Mouse (Mus musculus): ENCODE measurements around the gene Snx30.

Snx30 gene

GRCm38 (mm10) chr4:59787126-59787525, 18.5 kb upstream of the Snx30 start:
- in situ Hi-C loops (cut with MboI; ENCODE audit: low pct_unique_long_range_greater_than_20kb in 1 of 2, low sequenced_read_pairs in 2 of 2, unreplicated experiment in 1 of 2): loop anchor here in 1 of 2 experiments (5.0 kb wide), 1 partner anchor 145 kb away; no protein-coding TSS in a partner anchor

- in situ Hi-C loops (cut with MboI; ENCODE audit: low pct_unique_long_range_greater_than_20kb in 1 of 2, low sequenced_read_pairs in 2 of 2, unreplicated experiment in 1 of 2): loop anchor here in 1 of 2 experiments (5.0 kb wide), 1 partner anchor 143 kb away; no protein-coding TSS in a partner anchor
Observed at GRCm38 (mm10) chr4:59789015-59789414, 16.6 kb upstream of the Snx30 start.

- in situ Hi-C loops (cut with MboI; ENCODE audit: low pct_unique_long_range_greater_than_20kb in 1 of 2, low sequenced_read_pairs in 2 of 2, unreplicated experiment in 1 of 2): loop anchor here in 1 of 2 experiments (5.0 kb wide), 1 partner anchor 54 kb away; no protein-coding TSS in a partner anchor
Observed at GRCm38 (mm10) chr4:59793626-59794025, 12.0 kb upstream of the Snx30 start.

- in situ Hi-C loops (cut with MboI; ENCODE audit: low pct_unique_long_range_greater_than_20kb in 1 of 2, low sequenced_read_pairs in 2 of 2, unreplicated experiment in 1 of 2): loop anchor here in 1 of 2 experiments (5.0 kb wide), 1 partner anchor 53 kb away; no protein-coding TSS in a partner anchor
Observed at GRCm38 (mm10) chr4:59794116-59794515, 11.5 kb upstream of the Snx30 start.

GRCm38 (mm10) chr4:59795788-59796455, 9.7 kb upstream of the Snx30 start:
- in situ Hi-C loops (cut with MboI; ENCODE audit: low pct_unique_long_range_greater_than_20kb in 1 of 2, low sequenced_read_pairs in 2 of 2, unreplicated experiment in 1 of 2): no loop called here

GRCm38 (mm10) chr4:59800181-59800580, 5.5 kb upstream of the Snx30 start:
- in situ Hi-C loops (cut with MboI; ENCODE audit: low pct_unique_long_range_greater_than_20kb in 1 of 2, low sequenced_read_pairs in 2 of 2, unreplicated experiment in 1 of 2): no loop called here

GRCm38 (mm10) chr4:59801489-59801888, 4.2 kb upstream of the Snx30 start, which contains the start of gene Inip:
Gene Inip (minus strand): TSS chr4:59801589.
- in situ Hi-C loops (cut with MboI; ENCODE audit: low pct_unique_long_range_greater_than_20kb in 1 of 2, low sequenced_read_pairs in 2 of 2, unreplicated experiment in 1 of 2): no loop called here

- in situ Hi-C loops (cut with MboI; ENCODE audit: low pct_unique_long_range_greater_than_20kb in 1 of 2, low sequenced_read_pairs in 2 of 2, unreplicated experiment in 1 of 2): no loop called here
Observed at GRCm38 (mm10) chr4:59802107-59802506, 3.5 kb upstream of the Snx30 start.

GRCm38 (mm10) chr4:59802792-59803191, 2.8 kb upstream of the Snx30 start:
- in situ Hi-C loops (cut with MboI; ENCODE audit: low pct_unique_long_range_greater_than_20kb in 1 of 2, low sequenced_read_pairs in 2 of 2, unreplicated experiment in 1 of 2): no loop called here

GRCm38 (mm10) chr4:59803358-59803757, 2.3 kb upstream of the Snx30 start:
- in situ Hi-C loops (cut with MboI; ENCODE audit: low pct_unique_long_range_greater_than_20kb in 1 of 2, low sequenced_read_pairs in 2 of 2, unreplicated experiment in 1 of 2): no loop called here

GRCm38 (mm10) chr4:59804754-59805153, 886 bp upstream of the Snx30 start:
- in situ Hi-C loops (cut with MboI; ENCODE audit: low pct_unique_long_range_greater_than_20kb in 1 of 2, low sequenced_read_pairs in 2 of 2, unreplicated experiment in 1 of 2): no loop called here

GRCm38 (mm10) chr4:59805968-59806878, 583 bp downstream of the Snx30 start:
- in situ Hi-C loops (cut with MboI; ENCODE audit: low pct_unique_long_range_greater_than_20kb in 1 of 2, low sequenced_read_pairs in 2 of 2, unreplicated experiment in 1 of 2): no loop called here

GRCm38 (mm10) chr4:59806879-59807195, 1.2 kb downstream of the Snx30 start:
- in situ Hi-C loops (cut with MboI; ENCODE audit: low pct_unique_long_range_greater_than_20kb in 1 of 2, low sequenced_read_pairs in 2 of 2, unreplicated experiment in 1 of 2): no loop called here

- in situ Hi-C loops (cut with MboI; ENCODE audit: low pct_unique_long_range_greater_than_20kb in 1 of 2, low sequenced_read_pairs in 2 of 2, unreplicated experiment in 1 of 2): no loop called here
Observed at GRCm38 (mm10) chr4:59807521-59807920, 1.9 kb downstream of the Snx30 start.

GRCm38 (mm10) chr4:59808396-59808795, 2.8 kb downstream of the Snx30 start:
- in situ Hi-C loops (cut with MboI; ENCODE audit: low pct_unique_long_range_greater_than_20kb in 1 of 2, low sequenced_read_pairs in 2 of 2, unreplicated experiment in 1 of 2): no loop called here

GRCm38 (mm10) chr4:59814094-59814493, 8.5 kb downstream of the Snx30 start:
- in situ Hi-C loops (cut with MboI; ENCODE audit: low pct_unique_long_range_greater_than_20kb in 1 of 2, low sequenced_read_pairs in 2 of 2, unreplicated experiment in 1 of 2): loop anchor here in 1 of 2 experiments (5.0 kb wide), 1 partner anchor 43 kb away; no protein-coding TSS in a partner anchor

GRCm38 (mm10) chr4:59815121-59815810, 9.6 kb downstream of the Snx30 start:
- in situ Hi-C loops (cut with MboI; ENCODE audit: low pct_unique_long_range_greater_than_20kb in 1 of 2, low sequenced_read_pairs in 2 of 2, unreplicated experiment in 1 of 2): no loop called here

- in situ Hi-C loops (cut with MboI; ENCODE audit: low pct_unique_long_range_greater_than_20kb in 1 of 2, low sequenced_read_pairs in 2 of 2, unreplicated experiment in 1 of 2): no loop called here
Observed at GRCm38 (mm10) chr4:59816016-59816415, 10.4 kb downstream of the Snx30 start.

- in situ Hi-C loops (cut with MboI; ENCODE audit: low pct_unique_long_range_greater_than_20kb in 1 of 2, low sequenced_read_pairs in 2 of 2, unreplicated experiment in 1 of 2): no loop called here
Observed at GRCm38 (mm10) chr4:59816477-59816876, 10.8 kb downstream of the Snx30 start.
